Mouse (Mus musculus): ENCODE results near the gene Gsn.

DNA sequence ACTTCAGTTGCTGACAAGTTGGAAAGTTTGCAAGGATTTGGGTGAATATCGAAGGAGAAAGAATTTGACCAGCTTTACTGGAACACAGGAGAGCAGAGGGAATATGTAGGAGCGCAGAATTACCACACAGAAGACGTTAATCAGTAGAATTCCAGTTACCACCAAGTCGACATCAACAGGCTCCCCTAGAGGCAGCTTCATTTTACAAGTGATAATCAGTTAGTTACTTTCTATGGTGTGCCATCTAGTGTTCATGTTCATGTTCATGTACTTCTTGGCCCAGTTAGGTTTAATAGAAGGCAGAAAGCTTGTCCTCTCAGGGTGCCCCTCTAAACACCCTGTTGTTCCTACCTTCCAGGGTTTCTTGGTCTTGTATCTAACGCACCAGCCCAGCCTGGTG is 93.0 kb downstream of the Gsn start:
- no peak for TF ChIP-seq MAFK (IDR thresholded peaks at IDR 0.05; ENCODE audit: insufficient read depth, low read depth, low read length)
- TF ChIP-seq HCFC1 (IDR thresholded peaks at IDR 0.05; ENCODE audit: borderline replicate concordance, insufficient read depth, low read length): no peak
- no peak for TF ChIP-seq ZNF384 (IDR thresholded peaks at IDR 0.05; ENCODE audit: low read depth, low read length)

All from ES-E14 (cell line).